Mouse (Mus musculus) megakaryocyte, embryonic 14.5 days (primary cell): ENCODE measurements at regions not wholly inside any gene's neighbourhood (a gene's known extent, or its start where the extent isn't known, plus 50 kb on each side); places are given as distances from the start of the nearest gene placed in this dataset.

Source experiments
- H3K27me3 ChIP-seq: replicated peaks from 2 replicates; pipeline ENCODE3; 2012; ENCODE audit warnings: inconsistent platforms
- H3K36me3 ChIP-seq: replicated peaks from 2 replicates; pipeline ENCODE3; 2012; ENCODE audit warnings: low read length, inconsistent platforms, mixed read lengths
- H3K4me1 ChIP-seq: 2 replicates; pipeline ENCODE4 v1.6.1; 2012; ENCODE audit warnings: inconsistent platforms
- H3K4me3 ChIP-seq: replicated peaks from 2 replicates; pipeline ENCODE3; 2012; ENCODE audit warnings: moderate library complexity, mild to moderate bottlenecking, inconsistent platforms
- H3K9me3 ChIP-seq: 2 replicates; pipeline ENCODE4 v1.6.1; 2012; ENCODE audit warnings: inconsistent platforms
- FLI1 ChIP-seq: IDR thresholded peaks from 2 replicates; pipeline ENCODE4 v1.6.1; 2012; ENCODE audit warnings: low read length, inconsistent platforms, mixed read lengths
- GATA1 ChIP-seq: IDR thresholded peaks from 3 replicates; pipeline ENCODE4 v1.6.1; 2012; ENCODE audit warnings: mixed read lengths, low read length, inconsistent platforms, borderline replicate concordance

DNA sequence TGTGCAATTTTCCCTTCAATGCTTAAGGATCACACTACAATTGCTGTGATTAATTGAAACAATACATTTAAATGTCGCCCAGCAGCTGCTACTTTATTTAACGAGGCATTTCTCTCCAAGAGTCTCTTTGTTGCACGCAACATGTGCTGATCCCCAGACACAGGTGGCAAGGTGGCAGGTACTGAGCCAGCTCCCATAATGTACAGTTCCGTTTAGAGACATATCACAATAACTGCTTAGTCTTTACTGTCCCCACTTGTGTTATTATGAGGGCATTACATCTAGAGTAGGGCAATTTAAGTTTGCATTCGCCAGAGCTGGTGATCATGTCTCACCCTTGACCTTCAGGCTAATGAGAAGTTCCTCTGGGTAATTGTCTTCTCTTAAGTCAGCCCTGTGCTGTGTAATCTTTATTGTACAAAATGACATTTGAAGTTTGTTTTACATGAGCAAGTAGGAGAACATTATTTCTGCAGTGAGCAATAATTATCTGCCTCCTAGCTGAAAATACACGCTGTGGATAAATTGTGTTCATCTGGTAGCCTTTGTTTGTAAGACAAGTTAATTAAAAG lies 1005.7 kb upstream of the Nudt12 start:
- Histone ChIP-seq H3K9me3 (no peaks in the 10 kb centered on the region), H3K4me3 (no peak overlapping the region), H3K4me1 (no peaks in the 10 kb centered on the region), H3K36me3 (no peaks in the 10 kb centered on the region), H3K27me3 (no peaks in the 10 kb centered on the region)
- no peak for TF ChIP-seq FLI1
- no peak for TF ChIP-seq GATA1

DNA sequence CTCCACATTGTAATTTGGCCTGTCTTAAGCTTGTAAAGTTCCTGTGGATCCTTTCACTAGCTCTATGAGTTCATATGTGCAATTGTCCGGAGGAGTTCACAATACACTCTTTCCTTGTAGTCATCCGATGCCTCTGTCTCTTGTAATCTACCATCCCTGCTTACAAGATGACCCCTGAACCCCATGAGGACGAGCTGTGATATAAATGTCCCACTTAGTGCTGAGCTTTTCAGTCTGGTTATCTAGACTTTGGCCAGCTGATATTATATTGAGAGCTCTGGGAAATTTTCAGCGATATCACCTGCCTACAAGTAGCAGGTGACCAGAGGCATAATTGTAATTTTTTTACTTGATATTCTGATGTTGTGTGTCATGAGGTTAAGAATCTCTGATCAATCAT lies 984.8 kb upstream of the Nudt12 start:
- no peaks in the 10 kb centered on the region for H3K27me3 ChIP-seq
- no peaks in the 10 kb centered on the region for H3K9me3 ChIP-seq
- TF ChIP-seq FLI1 (no peak), GATA1 (no peak)
- no peaks in the 10 kb centered on the region for H3K4me1 ChIP-seq
- no peak overlapping the region for H3K4me3 ChIP-seq
- no peaks in the 10 kb centered on the region for H3K36me3 ChIP-seq

DNA sequence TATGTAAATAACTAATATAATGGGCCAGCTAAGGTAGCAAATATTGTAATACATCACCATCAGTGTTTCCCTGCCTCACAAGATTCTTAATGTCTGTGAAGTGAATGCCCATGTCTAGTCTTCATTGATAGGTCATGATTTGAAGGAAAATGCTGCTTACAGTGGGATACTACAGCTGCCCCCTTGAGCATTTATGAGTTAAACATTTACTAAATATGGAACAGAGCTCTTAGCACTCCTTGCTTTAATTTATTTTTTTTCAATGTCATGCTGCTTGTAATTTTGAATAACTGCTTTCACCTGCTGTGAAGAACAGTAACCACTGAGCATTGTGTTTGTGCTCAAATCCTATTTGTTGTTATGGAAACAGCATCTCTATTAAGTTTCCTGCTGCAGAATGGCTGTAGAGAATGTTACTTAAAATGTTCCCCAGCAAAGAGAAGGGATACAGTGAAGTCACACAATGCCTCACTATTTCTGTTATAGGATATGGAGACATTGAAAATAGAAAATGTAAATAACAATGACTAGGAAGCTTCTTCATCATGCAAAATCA lies 966.2 kb upstream of the Nudt12 start:
- Histone ChIP-seq H3K4me3 (no peak overlapping the region), H3K36me3 (no peaks in the 10 kb centered on the region), H3K4me1 (no peaks in the 10 kb centered on the region), H3K27me3 (no peaks in the 10 kb centered on the region), H3K9me3 (no peaks in the 10 kb centered on the region)
- TF ChIP-seq FLI1 (no peak), GATA1 (no peak)

- no peaks in the 10 kb centered on the region for H3K4me1 ChIP-seq
- no peak overlapping the region for H3K4me3 ChIP-seq
- no peaks in the 10 kb centered on the region for H3K9me3 ChIP-seq
- H3K36me3 ChIP-seq, result no peaks in the 10 kb centered on the region
- TF ChIP-seq FLI1, result no peak
- H3K27me3 ChIP-seq, result no peaks in the 10 kb centered on the region
Measured at GRCm38 (mm10) chr17:59977136-59977770, 964.1 kb upstream of the Nudt12 start.

- Histone ChIP-seq H3K9me3 (no peaks in the 10 kb centered on the region), H3K4me3 (peak overlapping the region; percentile 46), H3K27me3 (no peaks in the 10 kb centered on the region), H3K36me3 (no peaks in the 10 kb centered on the region), H3K4me1 (peaks cover 9% of the 10 kb centered on the region; the same call in 1 of the 2 replicates)
- no peak for TF ChIP-seq FLI1
- TF ChIP-seq GATA1, result no peak
Measured at GRCm38 (mm10) chr17:59967383-59967782, 954.2 kb upstream of the Nudt12 start.

GRCm38 (mm10) chr17:59955300-59956057 lies 942.3 kb upstream of the Nudt12 start:
- H3K4me1 ChIP-seq, result no peaks in the 10 kb centered on the region
- H3K27me3 ChIP-seq, result no peaks in the 10 kb centered on the region
- TF ChIP-seq FLI1 (no peak), GATA1 (no peak)
- no peaks in the 10 kb centered on the region for H3K9me3 ChIP-seq
- H3K4me3 ChIP-seq, result no peak overlapping the region
- no peaks in the 10 kb centered on the region for H3K36me3 ChIP-seq

GRCm38 (mm10) chr17:59946433-59946832 lies 933.3 kb upstream of the Nudt12 start:
- no peak overlapping the region for H3K4me3 ChIP-seq
- H3K4me1 ChIP-seq, result no peaks in the 10 kb centered on the region
- no peaks in the 10 kb centered on the region for H3K36me3 ChIP-seq
- TF ChIP-seq FLI1, result no peak
- no peak for TF ChIP-seq GATA1
- no peaks in the 10 kb centered on the region for H3K27me3 ChIP-seq
- no peaks in the 10 kb centered on the region for H3K9me3 ChIP-seq

DNA sequence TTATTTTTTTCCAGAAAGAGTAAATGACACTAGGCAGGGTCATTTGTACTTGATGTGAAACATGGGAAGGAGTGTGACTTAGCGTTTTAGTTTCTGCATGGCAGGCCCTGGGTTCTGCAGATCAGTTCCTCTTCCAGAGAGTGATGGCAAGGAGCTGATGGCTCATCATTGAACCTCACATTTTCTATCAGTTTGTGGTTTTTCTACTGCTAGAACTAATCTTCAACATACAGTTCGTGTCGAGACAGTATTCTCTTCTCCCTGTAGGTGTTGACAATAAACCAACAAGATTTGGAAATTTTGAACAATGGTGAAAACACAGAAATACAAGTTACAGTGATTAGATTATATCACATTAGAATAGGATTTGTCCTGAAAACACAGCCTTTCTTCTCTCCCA lies 891.2 kb upstream of the Nudt12 start:
- Histone ChIP-seq H3K9me3 (no peaks in the 10 kb centered on the region), H3K36me3 (no peaks in the 10 kb centered on the region), H3K27me3 (no peaks in the 10 kb centered on the region), H3K4me3 (no peak overlapping the region), H3K4me1 (no peaks in the 10 kb centered on the region)
- TF ChIP-seq GATA1 (no peak), FLI1 (no peak)

DNA sequence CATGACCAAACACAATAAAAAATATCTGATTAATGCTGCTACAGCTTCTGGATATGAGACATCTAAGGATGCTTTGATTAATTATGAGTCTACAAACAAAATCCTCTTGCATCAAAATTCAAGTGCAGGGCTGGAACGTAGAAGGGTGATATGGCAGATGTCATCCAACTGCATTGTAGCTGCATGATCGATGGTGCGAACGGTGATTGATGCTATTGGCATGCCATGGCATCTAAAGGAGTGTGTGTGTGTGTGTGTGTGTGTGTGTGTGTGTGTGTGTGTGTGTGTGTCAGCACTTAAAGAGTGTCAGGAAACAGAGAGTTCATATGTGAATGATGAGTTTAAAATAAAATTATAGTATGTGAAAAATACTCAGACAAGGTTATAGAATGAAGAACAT lies 864.6 kb upstream of the Nudt12 start:
- no peaks in the 10 kb centered on the region for H3K9me3 ChIP-seq
- no peak for TF ChIP-seq FLI1
- no peak for TF ChIP-seq GATA1
- no peaks in the 10 kb centered on the region for H3K36me3 ChIP-seq
- no peak overlapping the region for H3K4me3 ChIP-seq
- H3K27me3 ChIP-seq, result no peaks in the 10 kb centered on the region
- H3K4me1 ChIP-seq, result no peaks in the 10 kb centered on the region

DNA sequence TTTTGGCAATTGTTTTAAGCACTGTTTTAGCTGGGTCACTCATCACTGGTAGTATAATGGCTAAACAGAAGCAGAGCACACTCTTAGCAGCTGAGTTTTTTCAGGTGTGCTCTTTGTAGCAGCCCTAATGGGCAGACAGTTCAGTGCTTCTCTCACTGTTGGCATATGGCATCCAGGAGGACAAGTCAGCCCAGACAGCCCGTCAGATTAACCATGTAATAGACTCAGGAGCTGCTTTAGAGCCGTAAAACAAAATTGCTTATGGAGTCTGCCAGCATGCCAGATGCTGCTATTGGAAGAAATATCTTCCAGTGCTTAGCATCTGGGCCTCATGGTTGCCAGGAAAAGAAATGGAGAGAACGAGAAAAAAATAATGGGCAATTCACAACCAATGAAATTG lies 835.7 kb upstream of the Nudt12 start:
- H3K4me3 ChIP-seq, result no peak overlapping the region
- 0 out of 2 replicates have a peak, but pooled peaks cover 4% of the 10 kb centered on the region for H3K9me3 ChIP-seq
- TF ChIP-seq GATA1 (no peak), FLI1 (no peak)
- H3K27me3 ChIP-seq, result no peaks in the 10 kb centered on the region
- H3K36me3 ChIP-seq, result no peaks in the 10 kb centered on the region
- no peaks in the 10 kb centered on the region for H3K4me1 ChIP-seq
